ENCODE assay signal across 8 mouse cellular contexts in genomic region chr12:76195912-76196708, GRCm38 (mm10). TPM values are rescaled to one million over a fixed set of nuclear protein-coding genes. Genes with fewer than 3 reads are reported as not detected.
DNase-seq lines count a peak whose midpoint lies in the region; ATAC-seq and TF ChIP-seq lines count a peak whose summit lies in the region.

No protein-coding gene starts in this region.

- H3K9ac ChIP-seq in heart, embryonic 14.5 days (ENCODE audit: low read length), result peak overlapping the region; percentile 66
- peak overlapping the region; percentile 25; the same call in 1 of the 2 replicates for H3K9ac ChIP-seq in kidney, postnatal 0 days (ENCODE audit: low read depth, low read length)
- peak overlapping the region; percentile 33; the same call in 1 of the 2 replicates for H3K9ac ChIP-seq in liver, embryonic 12.5 days

- ATAC-seq in CD4-positive, CD25-positive, alpha-beta regulatory T cell, adult 4 months, result peak; percentile 74
- peak; percentile 74 for ATAC-seq in heart, embryonic 14.5 days (ENCODE audit: insufficient number of reproducible peaks, insufficient read depth, low FRiP score, low read depth)
- ATAC-seq in kidney, postnatal 0 days (replicated peaks; ENCODE audit: low FRiP score, low read depth), result peak; percentile 87
- peak; percentile 89 for ATAC-seq in liver, embryonic 12.5 days

- WGBS in forebrain, embryonic 10.5 days, result 1% methylated on average over 22 of the region's 22 CpGs
- under 1% methylated on average over 22 of the region's 22 CpGs for WGBS in heart, embryonic 14.5 days
- WGBS in kidney, postnatal 0 days, result under 1% methylated on average over 22 of the region's 22 CpGs
- WGBS in liver, embryonic 12.5 days (ENCODE audit: insufficient replicate concordance), result 2% methylated on average over 22 of the region's 22 CpGs

- H3K4me2 ChIP-seq in heart, embryonic 14.5 days (ENCODE audit: low read length), result peak overlapping the region; percentile 96
- peak overlapping the region; percentile 69 for H3K4me2 ChIP-seq in kidney, postnatal 0 days (ENCODE audit: low read length)
- peak overlapping the region; percentile 74 for H3K4me2 ChIP-seq in liver, embryonic 12.5 days

- no peaks in the 10 kb centered on the region for H3K9me3 ChIP-seq in forebrain, embryonic 10.5 days
- H3K9me3 ChIP-seq in heart, embryonic 14.5 days (ENCODE audit: control insufficient read depth, low read length), result no peaks in the 10 kb centered on the region
- no peaks in the 10 kb centered on the region for H3K9me3 ChIP-seq in kidney, postnatal 0 days (replicated peaks; ENCODE audit: low read length)
- no peaks in the 10 kb centered on the region for H3K9me3 ChIP-seq in liver, embryonic 12.5 days (replicated peaks)

- no peak for TF ChIP-seq CTCF in kidney, postnatal 0 days (IDR thresholded peaks at IDR 0.05; ENCODE audit: low read depth)

- DNase-seq in c-Kit-positive CD71-positive TER-119-negative erythroid progenitor cells, embryonic 14.5 days (ENCODE audit: low read depth), result peak; percentile 83
- peak; percentile 85 for DNase-seq in forebrain, embryonic 10.5 days (ENCODE audit: extremely low spot score, low spot score)
- peak; percentile 76 for DNase-seq in kidney, postnatal 0 days (ENCODE audit: low spot score)
- peak; percentile 70 for DNase-seq in naive thymus-derived CD4-positive, alpha-beta T cell, adult 2 months (ENCODE audit: low read depth)
- DNase-seq in splenic B cell, adult 2 months (ENCODE audit: low read depth, low spot score), result peak; percentile 79

- peak overlapping the region; percentile 54 for H3K4me3 ChIP-seq in forebrain, embryonic 10.5 days
- H3K4me3 ChIP-seq in heart, embryonic 14.5 days (ENCODE audit: control insufficient read depth in 1 of 2, insufficient read depth in 1 of 2, low read depth in 1 of 2, low read length in 2 of 2), result peak overlapping the region; percentile 41 to 43
- peak overlapping the region; percentile 23 for H3K4me3 ChIP-seq in kidney, postnatal 0 days (replicated peaks; ENCODE audit: low read depth, low read length)
- H3K4me3 ChIP-seq in liver, embryonic 12.5 days, result peak overlapping the region; percentile 42

- H3K27ac ChIP-seq in forebrain, embryonic 10.5 days, result peak overlapping the region; percentile 74
- H3K27ac ChIP-seq in heart, embryonic 14.5 days (replicated peaks in 1 of 2; ENCODE audit: control insufficient read depth in 1 of 2, insufficient read depth in 1 of 2, low read depth in 2 of 2, low read length in 2 of 2), result peak overlapping the region; percentile 41 to 46
- H3K27ac ChIP-seq in kidney, postnatal 0 days, result peak overlapping the region; percentile 51; the same call in 1 of the 2 replicates
- H3K27ac ChIP-seq in liver, embryonic 12.5 days, result no peak overlapping the region

- peaks cover 22% of the 10 kb centered on the region for H3K27me3 ChIP-seq in forebrain, embryonic 10.5 days (ENCODE audit: poor library complexity, severe bottlenecking)
- H3K27me3 ChIP-seq in heart, embryonic 14.5 days (ENCODE audit: control insufficient read depth, insufficient read depth, low read length), result no peaks in the 10 kb centered on the region
- H3K27me3 ChIP-seq in kidney, postnatal 0 days (ENCODE audit: insufficient read depth, low read length), result no peaks in the 10 kb centered on the region
- peaks cover 13% of the 10 kb centered on the region for H3K27me3 ChIP-seq in liver, embryonic 12.5 days (replicated peaks)
- H3K27me3 ChIP-seq in splenic B cell, adult 2 months (ENCODE audit: control insufficient read depth, insufficient read depth, low read length, poor library complexity, severe bottlenecking), result no peaks in the 10 kb centered on the region

- no peaks in the 10 kb centered on the region for H3K36me3 ChIP-seq in forebrain, embryonic 10.5 days (replicated peaks)
- H3K36me3 ChIP-seq in heart, embryonic 14.5 days (ENCODE audit: control insufficient read depth, insufficient read depth, low read length), result no peaks in the 10 kb centered on the region
- no peaks in the 10 kb centered on the region for H3K36me3 ChIP-seq in kidney, postnatal 0 days (ENCODE audit: insufficient read depth, low read length)
- H3K36me3 ChIP-seq in liver, embryonic 12.5 days, result no peaks in the 10 kb centered on the region
- H3K36me3 ChIP-seq in splenic B cell, adult 2 months (ENCODE audit: control insufficient read depth, insufficient read depth, low read length, poor library complexity, severe bottlenecking), result no peaks in the 10 kb centered on the region

- peaks cover 17% of the 10 kb centered on the region for H3K4me1 ChIP-seq in forebrain, embryonic 10.5 days
- H3K4me1 ChIP-seq in heart, embryonic 14.5 days (ENCODE audit: control insufficient read depth in 2 of 2, insufficient read depth in 2 of 2, low read length in 2 of 2), result peaks cover 4 to 6% of the 10 kb centered on the region in 2 experiments; a peak in 2 of 4 replicates
- no peaks in the 10 kb centered on the region for H3K4me1 ChIP-seq in kidney, postnatal 0 days (replicated peaks; ENCODE audit: insufficient read depth, low read length)
- H3K4me1 ChIP-seq in liver, embryonic 12.5 days, result peaks cover 20% of the 10 kb centered on the region

RNA-seq across cellular contexts. Expression of gene Esr2, which starts 19.1 kb away (rescaled TPM):
- not detected for polyA plus RNA-seq in CD4-positive, CD25-positive, alpha-beta regulatory T cell, adult 4 months (2017; shearing (Covaris generic))
- polyA plus RNA-seq in forebrain, embryonic 10.5 days (2016; fragmentation: Nextera tagmentation; extraction: Ambion mirVana), result 0.10 and 0.47 TPM in 2 replicates
- 0.32 and 0.42 TPM in 2 replicates for polyA plus RNA-seq in heart, embryonic 14.5 days (2014; fragmentation: Nextera tagmentation; extraction: Ambion mirVana)
- polyA plus RNA-seq in kidney, postnatal 0 days (2015; fragmentation: Nextera tagmentation; extraction: Ambion mirVana), result 0.68 and 0.75 TPM in 2 replicates
- 0.11 and 0.14 TPM in 2 replicates for polyA plus RNA-seq in liver, embryonic 12.5 days (2016; fragmentation: Nextera tagmentation; extraction: Ambion mirVana)

RNA-seq across cellular contexts. Expression of gene Tex21, which starts 50.4 kb away (rescaled TPM):
- polyA plus RNA-seq in CD4-positive, CD25-positive, alpha-beta regulatory T cell, adult 4 months (2017; shearing (Covaris generic)), result not detected
- not detected in 2 replicates for polyA plus RNA-seq in forebrain, embryonic 10.5 days (2016; fragmentation: Nextera tagmentation; extraction: Ambion mirVana)
- polyA plus RNA-seq in heart, embryonic 14.5 days (2014; fragmentation: Nextera tagmentation; extraction: Ambion mirVana), result 0.22 and 0.28 TPM in 2 replicates
- 0.08 and 0.19 TPM in 2 replicates for polyA plus RNA-seq in kidney, postnatal 0 days (2015; fragmentation: Nextera tagmentation; extraction: Ambion mirVana)
- 0.25 TPM in 1 of 2 replicates, not detected in the other for polyA plus RNA-seq in liver, embryonic 12.5 days (2016; fragmentation: Nextera tagmentation; extraction: Ambion mirVana)

RNA-seq across cellular contexts. Expression of gene Mthfd1, which starts 59.0 kb away (rescaled TPM):
- polyA plus RNA-seq in CD4-positive, CD25-positive, alpha-beta regulatory T cell, adult 4 months (2017; shearing (Covaris generic)), result 10 to 100 TPM; 28.2 to 43.5 TPM
- polyA plus RNA-seq in forebrain, embryonic 10.5 days (2016; fragmentation: Nextera tagmentation; extraction: Ambion mirVana), result 108 and 110 TPM in 2 replicates
- polyA plus RNA-seq in heart, embryonic 14.5 days (2014; fragmentation: Nextera tagmentation; extraction: Ambion mirVana), result 37.2 and 37.3 TPM in 2 replicates
- polyA plus RNA-seq in kidney, postnatal 0 days (2015; fragmentation: Nextera tagmentation; extraction: Ambion mirVana), result 94.0 and 106 TPM in 2 replicates
- polyA plus RNA-seq in liver, embryonic 12.5 days (2016; fragmentation: Nextera tagmentation; extraction: Ambion mirVana), result 135 and 142 TPM in 2 replicates
